Mouse (Mus musculus) neural tube, embryonic 14.5 days (tissue): ENCODE measurements around the gene Sumf1. TPM values are rescaled to one million over a fixed set of nuclear protein-coding genes. Genes with fewer than 3 reads are reported as not detected.

Source experiments
- ATAC-seq: fragments of 200-750 bp; cut with Nextera tagmentation; 2 replicates; pipeline ENCODE4 v1.8.0; 2017; ENCODE audit warnings: low read depth, mild to moderate bottlenecking, moderate TSS enrichment, moderate library complexity
- H3K27ac ChIP-seq: fragments of 300-500 bp; sonication (generic); 2 replicates; pipeline ENCODE4 v1.5.1; 2014; ENCODE audit warnings: low read depth, mild to moderate bottlenecking, control low read depth, low read length, moderate library complexity, mixed read lengths
- H3K27me3 ChIP-seq: fragments of 300-500 bp; sonication (generic); 2 replicates; pipeline ENCODE4 v1.6.1; 2014; ENCODE audit warnings: low read length; ENCODE audit not compliant: control insufficient read depth, insufficient read depth
- H3K36me3 ChIP-seq: fragments of 300-500 bp; sonication (generic); 2 replicates; pipeline ENCODE4 v1.6.1; 2014; ENCODE audit warnings: low read length, mixed read lengths; ENCODE audit not compliant: control insufficient read depth, insufficient read depth
- H3K4me1 ChIP-seq: fragments of 300-500 bp; sonication (generic); 2 replicates; pipeline ENCODE4 v1.6.1; 2014; ENCODE audit warnings: low read length; ENCODE audit not compliant: control insufficient read depth, insufficient read depth
- H3K4me2 ChIP-seq: fragments of 300-500 bp; sonication (generic); 2 replicates; pipeline ENCODE4 v1.6.1; 2014; ENCODE audit warnings: mild to moderate bottlenecking, low read depth, low read length, control low read depth
- H3K4me3 ChIP-seq: fragments of 300-500 bp; sonication (generic); 2 replicates; pipeline ENCODE4 v1.5.1; 2014; ENCODE audit warnings: low read depth, low read length, control low read depth, mixed read lengths
- H3K9ac ChIP-seq: fragments of 300-500 bp; sonication (generic); replicated peaks from 2 replicates; pipeline ENCODE4 v1.6.1; 2014; ENCODE audit warnings: low read depth, mild to moderate bottlenecking, control low read depth, low read length, mixed read lengths
- H3K9me3 ChIP-seq: fragments of 300-500 bp; sonication (generic); 2 replicates; pipeline ENCODE4 v1.6.1; 2016; ENCODE audit warnings: low read length; ENCODE audit not compliant: control insufficient read depth
- WGBS: fragments of 180-500 bp; shearing (Covaris S2); extraction: QIAGEN DNeasy Blood & Tissue Kit; methylation state at CpG from one replicate; pipeline ENCODE4 v1.1.7; 2014; 5-methylcytosine and 5-hydroxymethylcytosine counted together
- polyA plus RNA-seq: library from polyadenylated mRNA; unstranded; fragments of >200 nt; fragmentation: Nextera tagmentation; extraction: Ambion mirVana; gene quantifications from 2 replicates; pipeline ENCODE4 v1.2.1, GENCODE M21; 2014

Gene Sumf1
- 9.3 and 12.0 TPM in 2 replicates for polyA plus RNA-seq

DNA sequence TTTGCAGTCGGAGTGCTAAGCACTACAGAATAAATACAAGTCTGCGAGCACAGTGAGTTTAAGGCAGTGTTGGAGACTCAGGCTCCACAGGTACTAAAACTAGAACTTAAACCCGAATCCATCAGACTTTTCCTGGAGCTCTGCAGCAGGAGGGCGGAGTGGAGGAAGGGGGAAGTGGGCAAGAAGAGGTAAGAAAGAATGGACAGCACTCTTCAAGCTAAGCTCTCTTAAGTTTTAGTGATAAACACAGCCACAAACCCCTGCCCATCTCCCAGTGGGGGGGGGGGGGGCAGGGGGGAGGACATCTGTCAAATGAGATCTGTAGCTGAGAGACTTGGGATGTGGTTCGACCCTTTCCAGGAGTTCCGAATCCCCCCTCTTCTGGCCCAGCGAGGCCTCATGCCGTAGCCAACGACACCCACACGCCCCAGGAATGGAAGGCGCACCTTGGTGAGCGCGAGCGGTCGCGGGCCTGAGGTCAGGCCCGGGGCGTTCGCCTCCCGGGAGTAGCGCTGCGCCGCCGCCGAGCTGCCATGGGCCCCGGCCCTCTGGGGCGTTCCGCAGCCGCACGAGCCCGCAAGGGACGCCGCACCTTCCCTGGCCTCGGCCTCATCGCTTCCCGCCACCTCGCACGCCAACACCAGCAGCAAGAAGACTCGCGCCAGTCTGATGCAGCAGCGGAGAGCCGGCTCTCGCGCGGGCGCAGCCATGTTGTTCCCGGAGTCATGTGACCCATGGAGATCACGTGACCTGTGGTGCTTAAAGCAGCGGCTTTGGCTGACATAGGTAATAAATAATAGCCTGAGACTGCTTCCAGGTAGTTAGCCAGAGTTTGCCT is at the start of gene Sumf1:
Gene Sumf1 (minus strand): TSS at position 736 of the 838 bp plus-strand sequence.
- Histone ChIP-seq H3K27ac (no peak within 1 kb of the TSS), H3K4me1 (peaks cover 5% of the 10 kb centered on the region), H3K9ac (peak within 1 kb of the TSS; percentile 69), H3K4me3 (peak within 1 kb of the TSS; percentile 84), H3K4me2 (peak within 1 kb of the TSS; percentile 92), H3K9me3 (no peaks in the 10 kb centered on the region), H3K27me3 (no peaks in the 10 kb centered on the region), H3K36me3 (no peaks in the 10 kb centered on the region)
- peak; percentile 95 for ATAC-seq
- WGBS: 5% methylated on average over 48 of the region's 49 CpGs

DNA sequence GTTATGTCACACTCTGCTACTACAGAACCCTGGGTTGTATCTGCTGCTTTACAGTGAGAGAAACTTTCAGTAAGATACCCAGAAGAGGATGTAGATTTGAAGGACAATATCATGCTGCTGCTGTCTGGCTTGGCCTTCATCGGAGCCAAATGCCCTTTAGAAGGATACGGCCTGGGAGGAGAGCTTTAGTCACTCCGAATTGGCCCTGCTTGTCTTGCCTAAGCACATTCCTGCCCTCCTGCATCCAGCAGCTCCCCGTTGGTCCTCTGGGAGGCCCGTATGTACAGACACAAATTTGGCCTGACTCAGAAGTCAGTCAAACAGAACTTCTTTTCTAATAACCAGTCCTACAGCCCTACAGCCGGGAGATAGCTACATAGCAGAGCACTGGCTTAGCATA is 49.2 kb upstream of the Sumf1 start:
- no peak for ATAC-seq
- Histone ChIP-seq H3K27me3 (no peaks in the 10 kb centered on the region), H3K9me3 (no peaks in the 10 kb centered on the region), H3K4me2 (no peak overlapping the region), H3K36me3 (no peaks in the 10 kb centered on the region), H3K9ac (no peak overlapping the region), H3K4me1 (peaks cover 9% of the 10 kb centered on the region; the same call in 1 of the 2 replicates), H3K27ac (no peak overlapping the region), H3K4me3 (no peak overlapping the region)
- WGBS: 83% methylated on average over 6 of the region's 6 CpGs

DNA sequence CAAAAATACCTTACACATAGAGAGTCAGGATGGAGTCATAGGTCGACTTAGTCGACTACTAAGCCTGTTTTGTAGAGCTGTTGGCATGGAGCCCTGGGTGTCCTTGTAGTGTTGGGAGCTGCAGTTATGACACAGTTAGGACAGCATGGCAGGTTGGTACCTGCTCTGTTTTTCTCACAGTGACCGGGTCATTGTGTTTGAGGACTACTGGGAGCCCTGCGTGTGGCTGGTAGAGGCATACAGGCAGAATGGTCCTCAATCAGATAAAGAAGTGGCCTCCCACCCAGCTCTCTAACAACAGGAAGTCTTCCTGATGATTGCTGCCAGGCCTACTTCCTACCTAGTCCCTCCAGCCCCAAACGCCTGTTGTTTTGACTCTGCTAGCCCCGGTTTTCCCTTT is 47.7 kb upstream of the Sumf1 start:
- no peak for ATAC-seq
- WGBS: 50% methylated on average over 6 of the region's 6 CpGs
- Histone ChIP-seq H3K4me3 (no peak overlapping the region), H3K9ac (no peak overlapping the region), H3K4me2 (no peak overlapping the region), H3K27me3 (no peaks in the 10 kb centered on the region), H3K4me1 (peaks cover 9% of the 10 kb centered on the region; the same call in 1 of the 2 replicates), H3K36me3 (no peaks in the 10 kb centered on the region), H3K27ac (no peak overlapping the region), H3K9me3 (no peaks in the 10 kb centered on the region)

DNA sequence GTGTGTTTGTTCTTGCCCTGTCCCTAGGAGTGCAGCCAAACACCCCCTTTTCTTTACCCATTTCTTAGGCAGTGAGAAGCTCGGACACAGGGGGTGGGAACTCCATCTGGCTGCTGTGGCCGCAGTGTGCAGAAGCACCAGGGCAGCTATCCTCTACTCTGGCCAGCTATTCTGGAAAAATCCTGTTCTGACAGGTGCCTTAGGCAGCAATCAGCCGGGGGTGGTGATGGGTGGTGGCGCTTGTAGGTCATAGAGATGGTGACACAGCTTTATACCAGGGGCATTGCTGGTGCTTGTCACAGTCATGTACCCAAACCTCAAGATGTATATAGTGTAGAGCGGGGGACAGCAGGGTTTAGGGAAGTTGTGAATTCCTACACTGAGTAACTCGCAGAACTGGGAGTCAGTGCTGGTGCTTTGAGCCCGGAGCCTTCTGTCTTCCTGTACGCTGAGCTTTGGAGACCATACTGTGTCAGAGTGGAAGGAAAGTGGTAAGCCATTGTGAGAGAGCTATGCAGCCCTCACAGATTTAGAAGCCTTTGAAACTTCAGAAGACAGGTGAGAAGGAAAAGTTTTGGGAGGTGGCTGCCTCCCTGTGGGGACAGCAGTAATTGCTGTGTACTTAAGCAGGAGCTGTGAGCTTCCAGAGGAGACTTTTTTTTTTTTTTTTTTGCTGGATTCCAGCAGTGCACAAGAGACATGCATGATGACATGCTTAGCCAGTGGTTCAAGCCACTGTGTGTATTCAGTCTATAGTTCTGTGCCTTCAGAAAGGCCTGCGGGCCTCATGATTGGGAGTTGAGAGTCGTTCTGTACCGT is 46.7 kb upstream of the Sumf1 start:
- H3K4me2 ChIP-seq: no peak overlapping the region

DNA sequence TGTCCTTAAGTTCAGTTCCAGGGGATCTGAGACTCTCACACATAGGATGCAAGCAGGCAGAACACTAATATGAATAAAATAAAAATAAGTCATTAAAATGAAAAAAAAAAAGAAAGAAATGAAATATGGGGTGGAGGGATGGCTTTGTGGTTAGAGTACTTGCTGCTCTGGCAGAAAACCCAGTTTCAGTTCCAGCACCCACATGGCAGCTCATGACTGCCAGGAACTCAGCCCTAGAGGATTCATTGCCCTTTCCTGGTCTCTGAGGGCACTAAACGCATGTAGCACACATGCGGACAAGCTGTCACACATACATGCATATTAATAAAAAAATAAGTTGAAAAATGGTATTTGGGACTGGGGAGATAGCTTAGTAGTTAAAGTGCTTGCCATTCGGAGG is 45.2 kb upstream of the Sumf1 start:
- H3K9me3 ChIP-seq: no peaks in the 10 kb centered on the region
- 90% methylated on average over 3 of the region's 3 CpGs for WGBS
- no peaks in the 10 kb centered on the region for H3K27me3 ChIP-seq
- H3K9ac ChIP-seq: no peak overlapping the region
- peaks cover 5% of the 10 kb centered on the region; the same call in 1 of the 2 replicates for H3K4me1 ChIP-seq
- H3K27ac ChIP-seq: no peak overlapping the region
- ATAC-seq: no peak
- H3K36me3 ChIP-seq: no peaks in the 10 kb centered on the region
- H3K4me2 ChIP-seq: no peak overlapping the region
- H3K4me3 ChIP-seq: no peak overlapping the region

More for the DNA sequence above, 46.7 kb upstream of the Sumf1 start:
- ATAC-seq: no peak
- 66% methylated on average over 11 of the region's 11 CpGs for WGBS
- H3K9me3 ChIP-seq: no peaks in the 10 kb centered on the region
- H3K9ac ChIP-seq: no peak overlapping the region
- H3K4me1 ChIP-seq: peaks cover 9% of the 10 kb centered on the region; the same call in 1 of the 2 replicates
- H3K27ac ChIP-seq: no peak overlapping the region
- H3K27me3 ChIP-seq: no peaks in the 10 kb centered on the region
- H3K36me3 ChIP-seq: no peaks in the 10 kb centered on the region
- H3K4me3 ChIP-seq: no peak overlapping the region

DNA sequence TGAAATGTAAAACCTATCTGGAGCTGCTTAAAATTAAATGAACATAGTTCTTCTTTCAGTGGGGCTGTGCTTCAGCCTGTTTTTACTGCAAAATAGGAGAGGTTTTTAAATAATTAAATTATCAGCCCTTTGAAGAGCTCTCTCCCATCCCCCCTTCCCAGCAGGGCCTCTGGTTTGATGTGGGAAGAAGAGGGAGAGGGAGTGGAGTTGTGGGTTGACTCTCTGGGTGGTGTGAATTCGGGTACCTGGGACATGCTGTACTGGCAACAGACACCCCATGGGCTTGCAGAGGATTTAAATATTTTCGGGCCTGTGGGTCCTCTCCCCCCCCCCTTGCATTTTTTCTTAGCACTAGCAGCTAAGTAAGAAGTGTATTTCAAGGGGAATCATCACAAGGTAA is 43.2 kb upstream of the Sumf1 start:
- Histone ChIP-seq H3K4me2 (no peak overlapping the region), H3K27ac (no peak overlapping the region), H3K4me3 (no peak overlapping the region), H3K9me3 (no peaks in the 10 kb centered on the region), H3K36me3 (no peaks in the 10 kb centered on the region), H3K27me3 (no peaks in the 10 kb centered on the region), H3K9ac (no peak overlapping the region), H3K4me1 (peaks cover 5% of the 10 kb centered on the region; the same call in 1 of the 2 replicates)
- 15% methylated on average over 2 of the region's 2 CpGs for WGBS
- no peak for ATAC-seq

DNA sequence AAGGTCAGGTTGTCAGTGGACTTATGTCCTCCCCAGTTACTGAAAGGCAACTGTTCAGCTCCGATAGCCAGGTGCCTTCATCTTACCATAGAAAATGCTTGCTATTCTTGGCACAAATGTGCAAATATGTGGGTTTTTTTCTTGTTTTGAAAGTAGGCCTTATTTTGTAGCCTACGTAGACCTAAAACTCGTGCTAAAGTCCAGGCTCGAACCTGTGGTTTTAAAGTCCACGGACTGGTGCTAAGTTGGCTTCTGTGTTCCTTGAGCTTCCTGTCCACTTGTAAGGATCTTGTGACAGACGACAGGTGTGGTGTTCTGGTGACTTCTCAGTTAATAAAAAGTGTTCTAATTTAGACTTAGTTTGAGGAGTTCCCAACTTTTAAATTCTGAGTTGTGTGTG is 42.7 kb upstream of the Sumf1 start:
- Histone ChIP-seq H3K27ac (no peak overlapping the region), H3K4me3 (no peak overlapping the region), H3K4me1 (0 out of 2 replicates have a peak, but pooled peaks cover 2% of the 10 kb centered on the region), H3K4me2 (no peak overlapping the region), H3K27me3 (no peaks in the 10 kb centered on the region), H3K9ac (no peak overlapping the region), H3K36me3 (no peaks in the 10 kb centered on the region), H3K9me3 (no peaks in the 10 kb centered on the region)
- no peak for ATAC-seq
- 73% methylated on average over 6 of the region's 6 CpGs for WGBS

DNA sequence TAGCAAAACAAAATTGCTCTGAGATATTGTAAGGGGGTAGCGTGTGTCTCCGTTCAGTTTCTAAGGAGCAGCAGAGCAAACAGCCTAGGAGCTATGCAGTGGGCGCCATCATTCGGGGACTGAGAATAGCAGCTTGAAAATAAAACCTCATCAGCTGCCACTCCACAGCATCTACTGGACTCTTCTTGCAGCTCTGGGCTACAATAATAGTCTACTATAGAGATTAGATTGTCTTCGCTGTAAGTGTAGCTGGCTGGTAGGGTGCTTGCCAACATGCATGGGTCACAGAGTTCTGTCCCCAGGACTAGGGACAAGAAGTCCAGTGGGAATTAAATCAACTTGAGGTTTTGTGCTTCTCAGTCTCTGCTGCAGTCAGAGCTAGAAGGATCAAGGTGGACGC is 42.1 kb upstream of the Sumf1 start:
- Histone ChIP-seq H3K27me3 (no peaks in the 10 kb centered on the region), H3K4me3 (no peak overlapping the region), H3K4me1 (0 out of 2 replicates have a peak, but pooled peaks cover 2% of the 10 kb centered on the region), H3K27ac (no peak overlapping the region), H3K9ac (no peak overlapping the region), H3K9me3 (no peaks in the 10 kb centered on the region), H3K4me2 (no peak overlapping the region), H3K36me3 (no peaks in the 10 kb centered on the region)
- 96% methylated on average over 6 of the region's 6 CpGs for WGBS
- no peak for ATAC-seq

DNA sequence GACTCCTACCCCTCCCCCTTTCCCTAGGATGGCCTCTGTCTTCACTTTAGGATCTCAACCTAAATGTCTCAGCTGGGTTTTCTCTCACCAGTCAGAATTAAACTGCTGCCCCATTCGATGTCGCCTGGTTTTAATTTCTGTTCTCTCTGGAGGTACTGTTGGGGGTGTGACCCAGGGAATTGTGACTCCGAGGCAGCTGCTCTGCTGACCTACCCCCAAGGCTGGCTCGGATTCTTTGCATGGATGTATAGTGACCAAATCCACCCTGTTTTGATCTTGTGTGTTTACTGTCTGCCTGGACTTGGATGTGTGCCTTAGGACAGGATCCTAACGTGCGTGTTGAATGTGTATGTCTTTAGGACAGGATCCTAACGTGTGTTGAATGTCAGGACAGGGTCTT is 40.8 kb upstream of the Sumf1 start:
- no peaks in the 10 kb centered on the region for H3K27me3 ChIP-seq
- no peaks in the 10 kb centered on the region for H3K4me1 ChIP-seq
- no peaks in the 10 kb centered on the region for H3K9me3 ChIP-seq
- no peak overlapping the region for H3K27ac ChIP-seq
- H3K4me3 ChIP-seq: no peak overlapping the region
- no peak overlapping the region for H3K4me2 ChIP-seq
- no peaks in the 10 kb centered on the region for H3K36me3 ChIP-seq
- no peak overlapping the region for H3K9ac ChIP-seq
- no peak for ATAC-seq
- 57% methylated on average over 7 of the region's 7 CpGs for WGBS
